27 mouse cellular contexts compared by ENCODE assay signal in the genomic region with DNA sequence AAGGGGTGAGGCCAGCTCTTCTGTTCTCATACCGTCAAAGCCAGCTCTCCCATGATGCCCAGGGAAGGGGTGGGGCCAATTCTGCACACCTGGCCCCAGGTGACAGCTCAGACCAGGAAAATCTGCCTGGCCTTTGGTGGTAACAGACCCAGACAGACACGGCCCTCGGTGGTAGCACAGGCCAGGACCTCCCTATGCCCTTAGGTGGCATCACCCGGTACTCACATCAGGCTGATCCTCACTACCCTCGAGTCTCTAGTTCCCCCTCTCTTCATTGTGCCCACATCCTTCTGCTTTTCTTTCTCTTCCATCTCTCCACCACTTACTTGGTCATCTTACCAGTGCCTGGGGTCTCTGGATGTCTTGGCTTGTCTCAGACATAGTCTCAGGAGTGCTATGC.
DNase-seq lines count a peak whose midpoint lies in the region; ATAC-seq and TF ChIP-seq lines count a peak whose summit lies in the region.
"Had no signal": no experiment of that assay in that cellular context is flagged by ENCODE, and none has a peak within 500 bp of the region (broad histone marks: within the 10 kb centered on the region; RNA-seq: fewer than 3 reads in every experiment).

No protein-coding gene starts in this region.

- no peak overlapping the region for H3K4me3 ChIP-seq in hindbrain, postnatal 0 days (ENCODE audit: low read length)
- H3K4me3 ChIP-seq in hindbrain, embryonic 14.5 days (replicated peaks; ENCODE audit: low read length) = no peak overlapping the region
- H3K4me3 ChIP-seq in midbrain, embryonic 14.5 days (replicated peaks; ENCODE audit: low read depth, low read length) = no peak overlapping the region
- no peak overlapping the region for H3K4me3 ChIP-seq in midbrain, embryonic 15.5 days
- H3K4me3 ChIP-seq: embryonic facial prominence, embryonic 13.5 days; embryonic facial prominence, embryonic 15.5 days; erythroblast, embryonic 14.5 days; forebrain, embryonic 10.5 days; forebrain, embryonic 12.5 days; forebrain, embryonic 15.5 days had no signal

- peak; percentile 4 for DNase-seq in cerebellum, adult 9-11 months
- DNase-seq in cerebellum, adult 11-12 months = no peak
- DNase-seq in hindbrain, postnatal 0 days (ENCODE audit: low spot score) = no peak
- DNase-seq in hindbrain, embryonic 14.5 days (ENCODE audit: low spot score) = no peak
- no peak for DNase-seq in midbrain, embryonic 14.5 days
- DNase-seq in spleen, postnatal 36 days (ENCODE audit: low spot score in 2 of 2) = no peak
- DNase-seq: adrenal gland, adult 8-10 months; adrenal gland, postnatal 14 days; adrenal gland, postnatal 36 days; B cell, adult 2 months; cerebellum, adult 18-20 months; cerebellum, adult 8-10 months; cerebellum, postnatal 10 days; embryo, embryonic 11 days; forebrain, postnatal 0 days had no signal

- no peak for TF ChIP-seq CTCF in hindbrain, postnatal 0 days (IDR thresholded peaks at IDR 0.05; ENCODE audit: low read depth)

- H3K27me3 ChIP-seq in hindbrain, postnatal 0 days (ENCODE audit: insufficient read depth, low read length) = no peaks in the 10 kb centered on the region
- H3K27me3 ChIP-seq in hindbrain, embryonic 14.5 days (ENCODE audit: control insufficient read depth, insufficient read depth, low read length) = no peaks in the 10 kb centered on the region
- H3K27me3 ChIP-seq in midbrain, embryonic 14.5 days (ENCODE audit: control insufficient read depth, insufficient read depth, low read length) = no peaks in the 10 kb centered on the region
- H3K27me3 ChIP-seq in midbrain, embryonic 15.5 days (replicated peaks) = no peaks in the 10 kb centered on the region
- H3K27me3 ChIP-seq: CH12.LX; embryonic facial prominence, embryonic 13.5 days; embryonic facial prominence, embryonic 15.5 days; forebrain, embryonic 12.5 days; forebrain, embryonic 15.5 days had no signal

- no peak overlapping the region for H3K9ac ChIP-seq in hindbrain, postnatal 0 days (replicated peaks; ENCODE audit: low read length)
- no peak overlapping the region for H3K9ac ChIP-seq in hindbrain, embryonic 14.5 days
- no peak overlapping the region for H3K9ac ChIP-seq in midbrain, embryonic 14.5 days (replicated peaks; ENCODE audit: low read length)
- no peak overlapping the region for H3K9ac ChIP-seq in midbrain, embryonic 15.5 days
- H3K9ac ChIP-seq: embryonic facial prominence, embryonic 13.5 days; embryonic facial prominence, embryonic 15.5 days; forebrain, embryonic 12.5 days; forebrain, embryonic 15.5 days; forebrain, postnatal 0 days had no signal

- no peaks in the 10 kb centered on the region for H3K9me3 ChIP-seq in hindbrain, postnatal 0 days (ENCODE audit: low read length)
- H3K9me3 ChIP-seq in hindbrain, embryonic 14.5 days (ENCODE audit: control insufficient read depth, low read length) = no peaks in the 10 kb centered on the region
- no peaks in the 10 kb centered on the region for H3K9me3 ChIP-seq in midbrain, embryonic 14.5 days (ENCODE audit: control insufficient read depth, low read length)
- no peaks in the 10 kb centered on the region for H3K9me3 ChIP-seq in midbrain, embryonic 15.5 days
- H3K9me3 ChIP-seq: embryonic facial prominence, embryonic 13.5 days; embryonic facial prominence, embryonic 15.5 days; forebrain, embryonic 10.5 days; forebrain, embryonic 12.5 days; forebrain, embryonic 15.5 days; G1E had no signal

- no peak overlapping the region for H3K4me2 ChIP-seq in hindbrain, postnatal 0 days (ENCODE audit: low read depth, low read length)
- no peak overlapping the region for H3K4me2 ChIP-seq in hindbrain, embryonic 14.5 days (replicated peaks)
- no peak overlapping the region for H3K4me2 ChIP-seq in midbrain, embryonic 14.5 days (ENCODE audit: low read length)
- H3K4me2 ChIP-seq in midbrain, embryonic 15.5 days = no peak overlapping the region
- H3K4me2 ChIP-seq: embryonic facial prominence, embryonic 13.5 days; embryonic facial prominence, embryonic 15.5 days; forebrain, embryonic 12.5 days; forebrain, embryonic 15.5 days had no signal

- 83% methylated on average over 5 of the region's 5 CpGs for WGBS in hindbrain, postnatal 0 days
- WGBS in hindbrain, embryonic 14.5 days = 88% methylated on average over 5 of the region's 5 CpGs
- 87% methylated on average over 5 of the region's 5 CpGs for WGBS in midbrain, embryonic 14.5 days
- 88% methylated on average over 5 of the region's 5 CpGs for WGBS in midbrain, embryonic 15.5 days

- ATAC-seq in hindbrain, postnatal 0 days = 0 out of 2 replicates have a peak, but pooled peaks have one; percentile 21
- no peak for ATAC-seq in hindbrain, embryonic 14.5 days (ENCODE audit: low FRiP score)
- ATAC-seq in midbrain, embryonic 14.5 days (ENCODE audit: low FRiP score, low TSS enrichment) = peak; percentile 50
- ATAC-seq in midbrain, embryonic 15.5 days (replicated peaks) = no peak
- ATAC-seq: activated CD4-positive, CD25-positive, alpha-beta regulatory T cell, adult 4 months; CD4-positive, CD25-positive, alpha-beta regulatory T cell, adult 4 months; forebrain, embryonic 15.5 days; forebrain, postnatal 0 days; Patski had no signal

- no peak overlapping the region for H3K27ac ChIP-seq in hindbrain, postnatal 0 days
- H3K27ac ChIP-seq in hindbrain, embryonic 14.5 days = no peak overlapping the region
- no peak overlapping the region for H3K27ac ChIP-seq in midbrain, embryonic 14.5 days (replicated peaks; ENCODE audit: low read depth, low read length)
- no peak overlapping the region for H3K27ac ChIP-seq in midbrain, embryonic 15.5 days
- H3K27ac ChIP-seq: embryonic facial prominence, embryonic 13.5 days; embryonic facial prominence, embryonic 15.5 days; forebrain, embryonic 10.5 days; forebrain, embryonic 12.5 days; forebrain, embryonic 15.5 days had no signal

- H3K36me3 ChIP-seq in hindbrain, postnatal 0 days (ENCODE audit: insufficient read depth, low read length) = no peaks in the 10 kb centered on the region
- no peaks in the 10 kb centered on the region for H3K36me3 ChIP-seq in hindbrain, embryonic 14.5 days (replicated peaks; ENCODE audit: control insufficient read depth, insufficient read depth)
- no peaks in the 10 kb centered on the region for H3K36me3 ChIP-seq in midbrain, embryonic 14.5 days (ENCODE audit: control insufficient read depth, insufficient read depth, low read length)
- H3K36me3 ChIP-seq in midbrain, embryonic 15.5 days (replicated peaks) = no peaks in the 10 kb centered on the region
- H3K36me3 ChIP-seq: embryonic facial prominence, embryonic 13.5 days; embryonic facial prominence, embryonic 15.5 days; forebrain, embryonic 10.5 days; forebrain, embryonic 12.5 days; forebrain, embryonic 15.5 days; G1E had no signal

- no peaks in the 10 kb centered on the region for H3K4me1 ChIP-seq in hindbrain, postnatal 0 days (ENCODE audit: insufficient read depth, low read length)
- 0 out of 2 replicates have a peak, but pooled peaks cover under 1% of the 10 kb centered on the region for H3K4me1 ChIP-seq in hindbrain, embryonic 14.5 days (replicated peaks; ENCODE audit: control insufficient read depth, insufficient read depth, low read length)
- peaks cover 7% of the 10 kb centered on the region; the same call in 1 of the 2 replicates for H3K4me1 ChIP-seq in midbrain, embryonic 14.5 days (ENCODE audit: control insufficient read depth, insufficient read depth, low read length)
- peaks cover 7% of the 10 kb centered on the region for H3K4me1 ChIP-seq in midbrain, embryonic 15.5 days
- H3K4me1 ChIP-seq: embryonic facial prominence, embryonic 13.5 days; embryonic facial prominence, embryonic 15.5 days; forebrain, embryonic 10.5 days; forebrain, embryonic 12.5 days; forebrain, embryonic 15.5 days had no signal

Comparison
In these comparisons a context has a peak if more than half of its experiments do, and no peak if none do; other contexts are left out.
1. ATAC-seq: peak in hindbrain, postnatal 0 days (single experiment) and midbrain, embryonic 14.5 days (single experiment); none in hindbrain, embryonic 14.5 days (single experiment) and midbrain, embryonic 15.5 days (single experiment).